Mouse (Mus musculus): ENCODE results near the gene Foxa2. TPM values are rescaled to one million over a fixed set of nuclear protein-coding genes. Genes with fewer than 3 reads are reported as not detected.

Gene Foxa2
- total RNA-seq (2021): not detected
- long read RNA-seq, experiment 1: 0 reads
- long read RNA-seq, experiment 2: 0 reads

DNA sequence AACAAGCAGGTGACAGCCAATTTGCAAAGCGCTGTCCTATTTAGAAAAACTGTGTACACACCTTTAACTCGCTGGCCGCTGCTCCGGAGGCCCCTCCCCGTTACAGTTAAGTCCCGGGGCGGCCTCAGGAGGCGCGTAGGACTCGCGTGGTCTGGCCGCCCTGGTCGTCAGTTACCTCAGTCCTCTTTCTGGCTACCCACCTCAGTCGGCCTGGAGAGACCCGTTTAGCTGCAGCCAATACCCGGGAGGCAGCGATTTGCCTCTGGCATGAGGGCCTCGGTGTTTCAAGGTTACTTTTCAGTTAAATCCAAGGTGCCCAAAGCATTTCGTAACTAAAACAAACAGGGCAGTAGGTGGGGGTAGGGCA lies at the start of gene Foxa2:
Gene Foxa2, minus strand, starts transcription at position 171 of the 367 bp plus-strand sequence.
- TF ChIP-seq CTCF (IDR thresholded peaks at IDR 0.05): no peak
- intact Hi-C loops (cut with DNase I): no loop called here
- H3K27ac ChIP-seq: no peak within 1 kb of the TSS
- no peak within 1 kb of the TSS for H3K4me3 ChIP-seq
- no peak for DNase-seq (ENCODE audit: extremely low spot score in 1 of 2, low spot score in 2 of 2)

DNA sequence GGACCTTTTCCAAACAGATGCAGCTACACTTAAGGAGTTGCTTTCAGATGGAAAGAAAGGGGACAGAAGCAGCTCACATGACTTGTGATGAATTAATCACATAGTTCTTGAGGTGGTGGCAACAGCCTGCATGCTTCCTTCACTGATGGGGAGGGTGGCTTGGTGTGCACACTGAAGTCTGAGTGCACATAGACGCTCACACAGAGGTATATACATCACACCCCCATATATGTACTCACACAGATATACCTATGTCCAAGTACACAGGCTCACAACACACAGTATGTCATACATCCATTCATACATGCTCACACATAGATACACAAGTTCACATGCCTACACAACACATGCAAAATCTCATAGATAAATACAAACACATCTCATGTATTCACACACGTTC lies 45.3 kb upstream of the Foxa2 start:
- no peak for TF ChIP-seq CTCF (IDR thresholded peaks at IDR 0.05)
- no peak for DNase-seq (ENCODE audit: extremely low spot score in 1 of 2, low spot score in 2 of 2)
- Histone ChIP-seq H3K4me3 (no peak overlapping the region), H3K27ac (no peak overlapping the region)
- intact Hi-C loops (cut with DNase I): no loop called here

DNA sequence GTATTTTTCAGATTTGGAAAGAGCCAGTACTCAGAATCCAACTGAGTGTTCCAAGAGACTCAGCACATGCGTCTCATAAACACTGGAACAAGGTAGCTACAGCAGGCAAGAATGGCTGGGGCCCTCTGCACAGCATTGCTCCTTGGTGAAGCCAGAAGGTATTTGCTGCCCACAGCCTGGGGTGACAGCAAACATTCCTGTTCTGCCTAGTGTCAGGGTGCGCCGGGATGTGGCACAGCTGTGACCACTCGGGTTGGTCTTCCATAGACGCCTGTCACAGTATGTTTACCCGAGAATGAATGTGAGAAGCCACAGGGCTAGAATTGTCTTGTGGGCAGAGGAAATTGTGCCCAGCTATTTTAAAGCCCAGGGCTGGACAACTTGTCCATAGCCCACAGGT lies 44.9 kb upstream of the Foxa2 start:
- H3K27ac ChIP-seq: no peak overlapping the region
- no peak for TF ChIP-seq CTCF (IDR thresholded peaks at IDR 0.05)
- DNase-seq (ENCODE audit: extremely low spot score in 1 of 2, low spot score in 2 of 2): no peak
- no peak overlapping the region for H3K4me3 ChIP-seq
- intact Hi-C loops (cut with DNase I): no loop called here

DNA sequence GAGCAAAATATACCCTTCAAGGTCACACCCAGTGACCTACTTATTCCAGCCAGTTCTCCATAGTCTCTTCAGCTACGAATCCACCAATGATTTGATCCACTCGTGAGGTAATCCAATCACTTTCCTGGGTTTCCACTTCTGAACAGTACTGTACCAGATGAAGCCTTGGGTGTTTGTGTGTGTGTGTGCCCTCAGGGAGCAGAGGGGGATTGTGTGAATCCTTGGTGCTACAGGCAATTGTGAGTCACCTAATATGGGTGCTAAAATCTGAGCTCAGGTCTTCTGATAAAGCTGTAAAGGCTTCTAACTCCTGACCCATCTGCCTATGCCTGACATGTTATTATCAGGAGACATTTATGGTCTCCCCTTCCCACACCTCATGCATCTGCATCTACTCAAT lies 43.3 kb upstream of the Foxa2 start:
- no peak overlapping the region for H3K4me3 ChIP-seq
- intact Hi-C loops (cut with DNase I): no loop called here
- TF ChIP-seq CTCF (IDR thresholded peaks at IDR 0.05): no peak
- no peak for DNase-seq (ENCODE audit: extremely low spot score in 1 of 2, low spot score in 2 of 2)
- no peak overlapping the region for H3K27ac ChIP-seq

DNA sequence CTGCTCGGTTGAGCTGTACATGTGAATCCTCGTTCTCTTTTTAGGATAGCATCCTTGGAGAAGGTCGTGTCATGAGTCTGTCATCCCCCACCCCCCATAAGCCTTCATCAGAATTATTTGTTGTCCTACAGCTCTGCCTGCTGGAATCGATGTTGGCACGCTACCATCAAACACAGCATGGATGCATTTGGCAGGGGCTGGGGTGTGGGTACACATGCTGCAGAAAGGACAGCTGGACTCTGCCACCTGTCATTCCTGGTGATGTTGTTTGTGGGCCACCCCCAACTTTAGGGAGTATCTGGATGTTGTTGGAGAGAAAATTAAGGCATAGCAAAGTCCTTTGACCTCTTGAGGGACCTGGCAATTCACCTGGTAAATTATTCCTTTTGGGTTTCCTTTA lies 38.8 kb upstream of the Foxa2 start:
- DNase-seq (ENCODE audit: extremely low spot score in 1 of 2, low spot score in 2 of 2): no peak
- Histone ChIP-seq H3K4me3 (no peak overlapping the region), H3K27ac (no peak overlapping the region)
- no peak for TF ChIP-seq CTCF (IDR thresholded peaks at IDR 0.05)
- intact Hi-C loops (cut with DNase I): no loop called here

- no peak for DNase-seq (ENCODE audit: extremely low spot score in 1 of 2, low spot score in 2 of 2)
- intact Hi-C loops (cut with DNase I): no loop called here
- Histone ChIP-seq H3K4me3 (no peak overlapping the region), H3K27ac (no peak overlapping the region)
- no peak for TF ChIP-seq CTCF (IDR thresholded peaks at IDR 0.05)
These were observed 38.4 kb upstream of the Foxa2 start for GRCm38 (mm10) chr2:148085126-148085525.

DNA sequence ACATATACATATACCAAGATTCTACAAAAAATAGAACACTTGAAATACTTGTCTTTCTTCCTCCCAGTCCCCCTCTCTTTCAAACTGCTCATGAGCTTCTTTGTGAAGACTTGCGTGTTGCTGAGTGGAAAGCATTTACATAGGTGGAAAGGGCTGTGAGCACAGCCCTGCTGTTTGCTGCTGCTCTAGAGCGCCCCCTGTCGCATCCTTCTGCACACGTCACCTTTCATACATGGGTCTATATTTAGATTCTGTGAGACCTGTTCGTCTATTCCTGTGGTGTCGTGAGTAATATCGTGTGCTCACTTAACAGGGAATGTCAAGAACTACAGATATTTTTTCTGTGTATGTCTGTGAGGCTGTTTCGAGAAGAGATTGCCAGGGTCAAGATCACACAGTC lies 35.5 kb upstream of the Foxa2 start:
- H3K4me3 ChIP-seq: no peak overlapping the region
- TF ChIP-seq CTCF (IDR thresholded peaks at IDR 0.05): peak; percentile 75
- DNase-seq (ENCODE audit: extremely low spot score in 1 of 2, low spot score in 2 of 2): peak; percentile 18 to 29
- no peak overlapping the region for H3K27ac ChIP-seq
- intact Hi-C loops (cut with DNase I): loop anchor here (1.0 kb wide), 1 partner anchor 274 kb away; no protein-coding TSS in a partner anchor

- Histone ChIP-seq H3K4me3 (no peak overlapping the region), H3K27ac (no peak overlapping the region)
- intact Hi-C loops (cut with DNase I): no loop called here
- DNase-seq (ENCODE audit: extremely low spot score in 1 of 2, low spot score in 2 of 2): no peak
- no peak for TF ChIP-seq CTCF (IDR thresholded peaks at IDR 0.05)
These were observed 13.9 kb upstream of the Foxa2 start for GRCm38 (mm10) chr2:148060705-148061104.

- H3K4me3 ChIP-seq: no peak overlapping the region
- no peak overlapping the region for H3K27ac ChIP-seq
- intact Hi-C loops (cut with DNase I): no loop called here
- no peak for DNase-seq (ENCODE audit: extremely low spot score in 1 of 2, low spot score in 2 of 2)
- no peak for TF ChIP-seq CTCF (IDR thresholded peaks at IDR 0.05)
These were observed 6.6 kb upstream of the Foxa2 start for GRCm38 (mm10) chr2:148053411-148053810.

DNA sequence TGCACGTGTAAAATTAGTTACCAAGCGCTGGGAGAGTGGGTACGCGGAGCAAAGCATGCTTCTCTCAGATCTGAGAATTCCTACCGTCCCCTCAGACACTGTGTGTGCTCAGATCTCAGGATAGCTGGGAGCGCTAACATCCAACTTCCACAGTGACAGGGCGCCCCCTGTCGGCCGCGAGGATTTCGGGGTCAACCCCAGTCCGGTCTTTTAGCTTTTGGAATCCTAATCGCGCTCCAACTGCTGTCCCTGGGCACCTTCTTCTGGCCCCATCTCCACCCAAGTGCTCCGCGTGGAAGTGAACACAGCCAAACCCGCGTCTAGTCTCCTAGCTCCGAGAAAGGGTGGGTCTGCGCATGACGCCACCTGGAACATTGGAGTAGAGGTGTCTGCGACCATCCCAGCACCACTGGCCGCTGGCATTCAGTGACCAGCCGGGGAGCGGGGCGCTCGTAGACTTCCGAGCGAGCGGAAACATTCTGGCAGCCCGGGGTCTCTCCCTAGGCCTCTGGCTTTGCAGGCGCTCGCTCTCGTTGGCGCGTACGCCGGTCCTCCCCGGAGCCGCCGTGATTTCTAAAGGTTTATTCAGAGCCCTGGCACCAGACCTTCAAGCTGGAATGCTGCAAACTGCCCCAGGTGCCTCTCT lies 1.8 kb upstream of the Foxa2 start:
- H3K27ac ChIP-seq: no peak overlapping the region
- TF ChIP-seq CTCF (IDR thresholded peaks at IDR 0.05): peak; percentile 63
- peak; percentile 39 to 41 for DNase-seq (ENCODE audit: extremely low spot score in 1 of 2, low spot score in 2 of 2)
- H3K4me3 ChIP-seq: no peak overlapping the region
- intact Hi-C loops (cut with DNase I): loop anchor here (1.0 kb wide), 2 partner anchors 201 to 240 kb away; no protein-coding TSS in a partner anchor

GRCm38 (mm10) chr2:148047611-148048010 lies 842 bp upstream of the Foxa2 start:
- no peak for DNase-seq (ENCODE audit: extremely low spot score in 1 of 2, low spot score in 2 of 2)
- no peak for TF ChIP-seq CTCF (IDR thresholded peaks at IDR 0.05)
- intact Hi-C loops (cut with DNase I): loop anchor here (1.0 kb wide), 2 partner anchors 200 to 239 kb away; no protein-coding TSS in a partner anchor
- Histone ChIP-seq H3K4me3 (no peak overlapping the region), H3K27ac (no peak overlapping the region)

DNA sequence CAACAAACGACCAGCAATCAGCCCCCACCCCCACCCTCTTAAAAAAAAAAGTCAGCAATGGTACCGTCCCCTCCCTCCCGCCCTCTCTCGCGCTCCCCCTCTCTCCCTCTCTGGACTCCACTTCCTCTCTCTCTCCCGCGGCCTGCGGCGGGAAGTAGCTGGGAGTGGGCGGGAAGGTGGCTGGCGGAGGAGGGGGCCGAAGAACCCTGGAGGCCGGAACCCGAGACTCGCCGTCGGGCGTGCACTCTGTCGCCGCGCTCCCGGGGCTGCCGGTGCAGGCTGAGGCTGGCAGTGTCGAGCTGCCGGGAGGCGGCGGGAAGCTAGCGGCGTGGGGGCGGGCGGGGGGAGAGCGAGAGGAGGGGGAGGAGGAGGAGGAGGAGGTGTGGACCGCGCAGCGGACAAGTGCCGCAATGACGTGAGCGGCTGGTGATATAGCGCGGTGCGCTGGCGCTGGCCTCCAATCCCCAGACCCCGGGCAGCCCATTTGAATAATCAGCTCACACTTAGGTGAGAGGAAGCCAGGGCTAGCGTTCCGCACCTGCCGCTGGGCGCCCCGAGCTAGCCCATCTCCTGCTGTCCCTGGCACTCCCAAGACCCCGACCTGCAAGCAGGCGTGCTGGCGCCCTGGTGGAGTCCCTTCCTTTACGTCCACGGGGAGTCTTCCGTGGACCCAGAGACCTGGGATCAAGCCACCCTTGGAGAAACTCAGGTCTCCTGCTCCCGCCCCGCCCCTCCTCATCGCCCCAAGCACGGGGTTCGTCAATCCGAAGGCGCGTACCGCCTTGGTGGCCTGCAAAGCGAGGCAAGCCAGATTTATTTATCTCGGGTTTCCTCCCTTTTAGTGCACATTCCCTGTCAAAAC lies 601 bp downstream of the Foxa2 start:
- H3K27ac ChIP-seq: no peak overlapping the region
- no peak for DNase-seq (ENCODE audit: extremely low spot score in 1 of 2, low spot score in 2 of 2)
- TF ChIP-seq CTCF (IDR thresholded peaks at IDR 0.05): no peak
- intact Hi-C loops (cut with DNase I): no loop called here
- H3K4me3 ChIP-seq: no peak overlapping the region

Measured in left cerebral cortex, adult 2 months (tissue).